Mouse (Mus musculus) lung, embryonic 16.5 days (tissue): ENCODE measurements around the gene Tmem11. TPM values are rescaled to one million over a fixed set of nuclear protein-coding genes. Genes with fewer than 3 reads are reported as not detected.

Experiments used
- ATAC-seq: fragments of 200-750 bp; cut with Nextera tagmentation; 2 replicates; pipeline ENCODE4 v1.8.0; 2017; ENCODE audit warnings: low read depth, mild to moderate bottlenecking, moderate library complexity
- H3K27ac ChIP-seq: fragments of 300-500 bp; sonication (generic); 2 replicates; pipeline ENCODE4 v1.5.1; 2014; ENCODE audit warnings: mild to moderate bottlenecking, control low read depth, low read length
- H3K27me3 ChIP-seq: fragments of 300-500 bp; sonication (generic); 2 replicates; pipeline ENCODE4 v1.6.1; 2014; ENCODE audit warnings: low read depth, low read length, mixed read lengths; ENCODE audit not compliant: control insufficient read depth, insufficient read depth
- H3K36me3 ChIP-seq: fragments of 300-500 bp; sonication (generic); 2 replicates; pipeline ENCODE4 v1.6.1; 2014; ENCODE audit warnings: low read length; ENCODE audit not compliant: control insufficient read depth, insufficient read depth
- H3K4me1 ChIP-seq: fragments of 300-500 bp; sonication (generic); replicated peaks from 2 replicates; pipeline ENCODE4 v1.6.1; 2014; ENCODE audit warnings: low read length, mixed read lengths; ENCODE audit not compliant: control insufficient read depth, insufficient read depth
- H3K4me2 ChIP-seq: fragments of 300-500 bp; sonication (generic); 2 replicates; pipeline ENCODE4 v1.6.1; 2014; ENCODE audit warnings: low read depth, low read length, control low read depth
- H3K4me3 ChIP-seq: fragments of 300-500 bp; sonication (generic); 2 replicates; pipeline ENCODE4 v1.5.1; 2014; ENCODE audit warnings: mild to moderate bottlenecking, low read length, control low read depth
- H3K9ac ChIP-seq: fragments of 300-500 bp; sonication (generic); 2 replicates; pipeline ENCODE4 v1.6.1; 2014; ENCODE audit warnings: low read length, control low read depth
- H3K9me3 ChIP-seq: fragments of 300-500 bp; sonication (generic); 2 replicates; pipeline ENCODE4 v1.6.1; 2016; ENCODE audit warnings: low read length; ENCODE audit not compliant: control insufficient read depth
- WGBS: fragments of 180-500 bp; shearing (Covaris S2); extraction: QIAGEN DNeasy Blood & Tissue Kit; methylation state at CpG from one replicate; pipeline ENCODE4 v1.1.7; 2014; 5-methylcytosine and 5-hydroxymethylcytosine counted together
- polyA plus RNA-seq: library from polyadenylated mRNA; unstranded; fragments of >200 nt; fragmentation: Nextera tagmentation; extraction: Ambion mirVana; gene quantifications from 2 replicates; pipeline ENCODE4 v1.2.1, GENCODE M21; 2015

Gene Tmem11
- polyA plus RNA-seq: 57.6 and 62.5 TPM in 2 replicates

DNA sequence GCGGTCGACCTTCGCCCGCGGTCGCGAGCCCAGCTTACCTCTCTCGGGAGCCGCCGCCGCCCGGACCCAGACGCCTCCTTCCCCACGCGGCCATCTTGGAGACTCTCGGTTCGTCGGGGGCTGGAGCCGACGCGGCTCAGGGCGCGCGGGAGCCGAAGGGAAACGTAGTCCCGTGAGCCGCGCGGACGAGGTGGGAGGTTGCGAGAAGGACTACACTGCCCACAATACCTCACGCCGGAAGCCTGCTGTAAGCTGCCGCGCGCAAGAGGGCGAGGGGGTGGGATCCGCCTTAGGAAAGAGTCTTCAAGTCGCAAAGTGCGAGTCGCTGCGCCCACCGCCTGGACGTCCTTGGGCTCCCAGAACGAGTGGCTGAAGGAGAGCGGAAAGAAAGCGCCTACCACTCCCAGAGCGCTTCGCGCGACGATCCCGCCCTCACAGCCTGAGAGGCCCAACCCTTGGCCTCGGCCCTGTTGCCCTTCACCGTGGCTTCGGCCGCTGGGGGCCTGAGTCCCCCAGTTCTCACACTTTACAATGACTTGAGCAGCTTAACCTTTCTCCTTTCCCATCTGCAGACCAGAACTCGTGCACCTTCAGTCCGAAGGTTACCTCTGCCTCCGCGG lies at the start of gene Tmem11:
TSS of gene Tmem11 (minus strand) at position 598 of the 620 bp plus-strand sequence.
- Histone ChIP-seq H3K9ac (peak within 1 kb of the TSS; percentile 89), H3K4me1 (peaks cover 37% of the 10 kb centered on the region), H3K4me3 (peak within 1 kb of the TSS; percentile 93), H3K27me3 (no peaks in the 10 kb centered on the region), H3K9me3 (no peaks in the 10 kb centered on the region), H3K27ac (peak within 1 kb of the TSS; percentile 97), H3K4me2 (peak within 1 kb of the TSS; percentile 79), H3K36me3 (no peaks in the 10 kb centered on the region)
- WGBS: 0% methylated on average over 62 of the region's 62 CpGs
- ATAC-seq: peak; percentile 99

DNA sequence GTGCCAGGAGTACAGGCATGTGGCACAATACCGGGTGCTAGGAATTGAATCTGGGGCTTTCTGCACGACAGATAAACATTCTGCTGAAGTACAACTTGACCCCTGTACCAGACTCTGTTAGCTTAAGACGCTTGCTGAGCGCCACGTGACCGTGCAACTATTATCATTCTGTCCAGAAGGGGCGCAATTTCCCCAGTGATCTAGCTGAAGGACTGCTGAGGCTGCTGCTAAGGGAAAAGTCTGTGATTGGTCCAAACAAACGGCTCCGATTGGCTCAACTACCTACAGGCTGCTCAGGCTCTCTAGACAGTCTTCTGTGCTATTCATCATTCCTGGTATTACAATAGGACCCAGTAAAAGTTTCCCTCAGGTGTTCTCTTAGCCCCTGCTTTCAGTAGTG lies 48.2 kb upstream of the Tmem11 start:
- Histone ChIP-seq H3K4me3 (0 out of 2 replicates have a peak overlapping the region, but pooled peaks have one; percentile 7), H3K9me3 (no peaks in the 10 kb centered on the region), H3K27ac (peak overlapping the region; percentile 50; the same call in 1 of the 2 replicates), H3K36me3 (no peaks in the 10 kb centered on the region), H3K9ac (no peak overlapping the region), H3K4me1 (peaks cover 19% of the 10 kb centered on the region), H3K27me3 (no peaks in the 10 kb centered on the region), H3K4me2 (peak overlapping the region; percentile 43)
- WGBS: 0% methylated on average over 9 of the region's 9 CpGs
- peak; percentile 69 for ATAC-seq

DNA sequence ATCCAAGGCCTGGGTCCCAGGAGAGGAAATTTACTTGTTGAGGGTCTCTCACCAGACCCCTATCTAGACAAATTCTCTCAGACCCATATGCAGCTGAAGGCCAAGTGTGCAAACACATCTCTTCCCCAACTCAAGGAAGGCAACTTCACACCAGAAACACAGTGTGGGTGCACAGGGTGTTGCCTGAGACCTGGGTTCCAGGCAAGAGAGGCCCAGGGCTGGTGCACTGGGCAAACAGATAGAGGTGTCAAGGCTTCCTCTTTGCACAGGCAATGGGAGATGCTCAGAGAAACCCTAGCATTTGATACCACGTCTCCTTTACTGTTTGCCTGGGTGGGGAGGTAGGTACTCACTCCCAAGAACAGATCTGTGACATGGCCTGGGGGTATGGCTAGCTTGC lies 45.9 kb upstream of the Tmem11 start:
- H3K4me2 ChIP-seq: no peak overlapping the region
- H3K9me3 ChIP-seq: no peaks in the 10 kb centered on the region
- H3K4me3 ChIP-seq: no peak overlapping the region
- no peaks in the 10 kb centered on the region for H3K36me3 ChIP-seq
- H3K27me3 ChIP-seq: no peaks in the 10 kb centered on the region
- H3K27ac ChIP-seq: no peak overlapping the region
- peaks cover 11% of the 10 kb centered on the region for H3K4me1 ChIP-seq
- no peak for ATAC-seq
- WGBS: 89% methylated on average over 1 of the region's 1 CpGs
- no peak overlapping the region for H3K9ac ChIP-seq

DNA sequence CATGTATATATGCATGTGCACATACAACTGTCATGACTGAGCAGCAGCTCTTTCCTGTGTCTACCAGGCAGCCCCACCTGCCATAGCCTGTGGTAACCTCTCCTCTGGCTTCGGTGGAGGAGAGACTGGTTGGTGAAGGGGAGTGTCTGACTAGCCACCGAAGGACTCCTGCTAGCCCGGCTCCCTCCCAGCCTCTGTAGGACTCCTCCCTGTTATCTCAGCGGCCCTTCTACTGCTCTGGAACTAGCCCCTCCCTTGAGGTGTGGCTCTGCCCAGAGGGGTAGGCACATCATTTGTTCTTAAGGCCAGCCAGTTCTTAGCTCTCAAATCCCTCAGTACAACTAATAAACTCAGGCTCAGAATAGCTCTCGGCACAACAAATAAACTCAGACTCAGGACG lies 45.4 kb upstream of the Tmem11 start:
- H3K9me3 ChIP-seq: no peaks in the 10 kb centered on the region
- no peak overlapping the region for H3K9ac ChIP-seq
- no peaks in the 10 kb centered on the region for H3K27me3 ChIP-seq
- no peak for ATAC-seq
- H3K27ac ChIP-seq: no peak overlapping the region
- no peak overlapping the region for H3K4me3 ChIP-seq
- H3K4me1 ChIP-seq: peaks cover 11% of the 10 kb centered on the region
- no peaks in the 10 kb centered on the region for H3K36me3 ChIP-seq
- H3K4me2 ChIP-seq: no peak overlapping the region
- 41% methylated on average over 6 of the region's 6 CpGs for WGBS

GRCm38 (mm10) chr11:60922964-60923363 lies 43.9 kb upstream of the Tmem11 start:
- 76% methylated on average over 5 of the region's 5 CpGs for WGBS
- Histone ChIP-seq H3K4me2 (no peak overlapping the region), H3K9me3 (no peaks in the 10 kb centered on the region), H3K27me3 (no peaks in the 10 kb centered on the region), H3K36me3 (no peaks in the 10 kb centered on the region), H3K9ac (no peak overlapping the region), H3K4me3 (no peak overlapping the region), H3K27ac (no peak overlapping the region), H3K4me1 (peaks cover 11% of the 10 kb centered on the region)
- no peak for ATAC-seq

- Histone ChIP-seq H3K9me3 (no peaks in the 10 kb centered on the region), H3K27me3 (no peaks in the 10 kb centered on the region), H3K9ac (no peak overlapping the region), H3K4me2 (no peak overlapping the region), H3K4me1 (peaks cover 6% of the 10 kb centered on the region), H3K4me3 (no peak overlapping the region), H3K36me3 (no peaks in the 10 kb centered on the region), H3K27ac (no peak overlapping the region)
- no peak for ATAC-seq
- 83% methylated on average over 1 of the region's 1 CpGs for WGBS
These were observed 43.1 kb upstream of the Tmem11 start for GRCm38 (mm10) chr11:60922195-60922594.

- Histone ChIP-seq H3K36me3 (no peaks in the 10 kb centered on the region), H3K4me3 (no peak overlapping the region), H3K4me1 (0 out of 2 replicates have a peak, but pooled peaks cover 2% of the 10 kb centered on the region), H3K9me3 (no peaks in the 10 kb centered on the region), H3K4me2 (no peak overlapping the region), H3K9ac (no peak overlapping the region), H3K27me3 (no peaks in the 10 kb centered on the region), H3K27ac (no peak overlapping the region)
- no peak for ATAC-seq
- WGBS: 76% methylated on average over 2 of the region's 2 CpGs
These were observed 40.9 kb upstream of the Tmem11 start for GRCm38 (mm10) chr11:60920021-60920420.

DNA sequence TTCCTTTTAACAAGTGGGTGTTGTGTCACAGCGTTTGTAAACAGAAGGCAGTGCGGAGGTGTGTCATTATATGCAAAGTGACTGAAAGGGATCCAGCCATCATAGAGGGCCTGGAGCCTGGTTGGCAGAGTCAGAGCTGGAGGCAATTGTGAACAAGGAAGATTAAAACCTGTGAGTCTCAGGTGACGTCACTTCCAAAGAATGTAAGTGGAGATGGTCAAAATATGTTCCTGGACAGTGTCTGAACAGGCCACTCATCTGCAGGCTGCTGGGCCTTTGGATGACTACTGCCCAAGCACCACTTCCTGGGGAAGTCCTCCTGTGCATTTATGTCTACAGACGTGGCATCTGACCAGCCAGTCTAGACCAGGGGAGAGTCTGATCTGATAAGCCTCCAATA lies 36.1 kb upstream of the Tmem11 start:
- Histone ChIP-seq H3K36me3 (no peaks in the 10 kb centered on the region), H3K27ac (no peak overlapping the region)

GRCm38 (mm10) chr11:60914491-60914890 lies 35.4 kb upstream of the Tmem11 start, which contains the start of gene Natd1:
Gene Natd1 (minus strand): TSS chr11:60914750.
- no peaks in the 10 kb centered on the region for H3K27me3 ChIP-seq
- WGBS: 24% methylated on average over 7 of the region's 7 CpGs
- ATAC-seq: no peak
- H3K4me1 ChIP-seq: peaks cover 17% of the 10 kb centered on the region
- H3K9ac ChIP-seq: peak within 1 kb of the TSS; percentile 90
- no peaks in the 10 kb centered on the region for H3K36me3 ChIP-seq
- peak within 1 kb of the TSS; percentile 91 for H3K4me3 ChIP-seq
- H3K9me3 ChIP-seq: no peaks in the 10 kb centered on the region
- peak within 1 kb of the TSS; percentile 64 for H3K27ac ChIP-seq
- peak within 1 kb of the TSS; percentile 81 for H3K4me2 ChIP-seq

More for the DNA sequence above, 36.1 kb upstream of the Tmem11 start:
- no peaks in the 10 kb centered on the region for H3K27me3 ChIP-seq
- H3K4me2 ChIP-seq: no peak overlapping the region
- no peak overlapping the region for H3K9ac ChIP-seq
- no peak overlapping the region for H3K4me3 ChIP-seq
- 47% methylated on average over 4 of the region's 4 CpGs for WGBS
- H3K4me1 ChIP-seq: peaks cover 17% of the 10 kb centered on the region
- no peak for ATAC-seq
- no peaks in the 10 kb centered on the region for H3K9me3 ChIP-seq
